Mouse (Mus musculus): ENCODE measurements around the gene Eya2. TPM values are rescaled to one million over a fixed set of nuclear protein-coding genes. Genes with fewer than 3 reads are reported as not detected.
A peak's percentile ranks its signal among the peaks of the same experiment; 100 is the strongest.
"Not testable (repeated sequence)": the region's sequence is repeated elsewhere in the genome, so short reads cannot be mapped to it uniquely, and the experiment has no call there.

Eya2 gene
- polyA plus RNA-seq, 1 experiment from 2014 or later = 28.1 TPM

- peaks cover 13% of the 10 kb centered on the region; the same call in 1 of the 2 replicates for H3K4me1 ChIP-seq (replicated peaks)
- H3K4me3 ChIP-seq = no peak overlapping the region
- WGBS = 30% methylated on average over 6 of the region's 6 CpGs
- no peaks in the 10 kb centered on the region for H3K9me3 ChIP-seq
- H3K27ac ChIP-seq = peak overlapping the region; percentile 54
- H3K27me3 ChIP-seq (ENCODE audit: insufficient read depth, poor library complexity, severe bottlenecking) = no peaks in the 10 kb centered on the region
- H3K36me3 ChIP-seq = peaks cover 33% of the 10 kb centered on the region
- peak; percentile 79 for DNase-seq (ENCODE audit: low spot score)
Observed at GRCm38 (mm10) chr2:165778927-165779326, 184.1 kb downstream of the Eya2 start.

DNA sequence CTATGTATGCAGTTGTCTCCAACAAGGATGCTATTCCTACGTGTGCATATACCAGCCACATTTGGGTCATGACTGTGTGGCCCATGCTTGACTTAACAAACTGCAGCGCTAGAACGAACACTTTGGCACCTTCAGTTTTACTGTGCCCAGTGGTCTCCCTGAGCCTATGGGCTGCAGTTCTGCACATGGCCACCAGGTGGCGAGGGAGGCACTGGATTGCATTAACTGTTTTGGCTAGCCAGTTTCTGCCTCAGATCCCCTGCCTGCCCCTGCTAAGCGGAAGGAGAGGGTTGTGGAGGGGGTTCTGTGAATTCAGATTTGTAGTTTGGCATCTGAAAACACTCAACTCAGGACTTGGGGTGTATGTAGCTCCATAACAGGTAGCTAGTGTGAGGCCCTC, 187.5 kb downstream of the Eya2 start:
- peaks cover 13% of the 10 kb centered on the region; the same call in 1 of the 2 replicates for H3K4me1 ChIP-seq (replicated peaks)
- H3K4me3 ChIP-seq = no peak overlapping the region
- 42% methylated on average over 5 of the region's 5 CpGs for WGBS
- H3K9me3 ChIP-seq = no peaks in the 10 kb centered on the region
- no peak overlapping the region for H3K27ac ChIP-seq
- no peaks in the 10 kb centered on the region for H3K27me3 ChIP-seq (ENCODE audit: insufficient read depth, poor library complexity, severe bottlenecking)
- peak; percentile 85 for DNase-seq (ENCODE audit: low spot score)
- H3K36me3 ChIP-seq = peaks cover 59% of the 10 kb centered on the region

DNA sequence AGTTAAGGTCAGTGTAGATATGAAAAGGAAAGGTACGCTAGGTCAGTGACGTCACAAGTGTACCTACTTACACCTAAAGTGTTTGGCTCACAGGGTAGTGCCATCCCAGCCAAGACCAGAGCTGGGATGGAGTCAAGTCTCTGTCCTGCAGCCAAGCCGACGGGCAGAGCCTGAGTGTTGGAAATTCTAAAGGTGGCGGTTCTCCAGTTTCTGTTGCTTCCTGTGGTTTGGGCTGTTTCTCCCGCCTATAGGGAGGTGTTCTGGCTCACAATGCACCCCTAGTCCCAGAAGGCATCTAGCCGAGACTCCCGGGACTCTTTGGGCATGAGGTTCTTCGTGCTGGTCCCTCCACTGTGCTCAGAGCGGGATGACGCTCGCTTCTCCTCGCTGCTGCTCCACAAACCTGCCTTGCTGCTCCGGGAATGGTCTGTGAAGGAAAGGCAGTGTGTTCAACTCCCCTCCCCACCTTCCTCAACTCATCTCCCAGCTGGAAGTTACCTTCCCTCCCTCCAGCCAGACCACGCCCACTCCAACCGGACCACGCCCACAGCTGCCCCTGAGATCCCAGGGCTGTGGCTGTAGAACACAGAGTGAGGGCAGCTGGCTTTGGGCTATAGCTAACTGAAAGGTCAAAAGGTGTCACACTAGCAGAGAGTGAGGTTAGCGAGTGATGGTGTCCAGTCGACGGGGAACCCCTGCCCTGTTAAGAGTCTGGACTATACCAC, 190.6 kb downstream of the Eya2 start:
- H3K27ac ChIP-seq = no peak overlapping the region
- WGBS = 87% methylated on average over 20 of the region's 20 CpGs
- peaks cover 91% of the 10 kb centered on the region for H3K36me3 ChIP-seq
- no peak overlapping the region for H3K4me3 ChIP-seq
- no peaks in the 10 kb centered on the region for H3K9me3 ChIP-seq
- H3K4me1 ChIP-seq (replicated peaks) = peaks cover 11% of the 10 kb centered on the region
- no peak for DNase-seq (ENCODE audit: low spot score)
- no peaks in the 10 kb centered on the region for H3K27me3 ChIP-seq (ENCODE audit: insufficient read depth, poor library complexity, severe bottlenecking)

DNA sequence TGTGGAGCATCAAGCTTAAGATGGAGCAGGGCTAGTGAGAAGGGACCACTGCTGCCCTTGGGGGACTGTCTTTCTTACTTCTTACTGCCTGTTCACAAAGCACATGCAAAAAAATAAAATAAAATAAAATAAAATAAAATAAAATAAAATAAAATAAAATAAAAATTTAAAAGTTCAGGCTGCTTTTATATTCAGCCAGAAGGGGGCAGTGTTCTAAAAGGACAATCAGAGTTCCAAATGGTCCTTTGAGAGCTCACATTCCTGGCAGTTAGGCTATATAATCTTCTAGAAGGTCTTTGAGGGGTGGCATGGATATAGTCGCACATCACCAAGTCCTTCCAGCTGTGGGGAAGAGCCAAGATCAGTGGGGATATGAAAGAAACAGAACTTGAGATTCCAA, 191.6 kb downstream of the Eya2 start:
- Histone ChIP-seq H3K4me1 (replicated peaks) (peaks cover 21% of the 10 kb centered on the region), H3K27me3 (ENCODE audit: insufficient read depth, poor library complexity, severe bottlenecking) (no peaks in the 10 kb centered on the region), H3K4me3 (no peak overlapping the region), H3K27ac (no peak overlapping the region), H3K9me3 (no peaks in the 10 kb centered on the region), H3K36me3 (peaks cover 98% of the 10 kb centered on the region)
- WGBS = 71% methylated on average over 1 of the region's 1 CpGs
- no peak for DNase-seq (ENCODE audit: low spot score)

- Histone ChIP-seq H3K9me3 (no peaks in the 10 kb centered on the region), H3K27me3 (ENCODE audit: insufficient read depth, poor library complexity, severe bottlenecking) (no peaks in the 10 kb centered on the region), H3K27ac (no peak overlapping the region), H3K36me3 (peaks cover 98% of the 10 kb centered on the region), H3K4me1 (replicated peaks) (peaks cover 18% of the 10 kb centered on the region), H3K4me3 (no peak overlapping the region)
- no peak for DNase-seq (ENCODE audit: low spot score)
- WGBS = 75% methylated on average over 11 of the region's 11 CpGs
Observed at GRCm38 (mm10) chr2:165788005-165788404, 193.2 kb downstream of the Eya2 start.

DNA sequence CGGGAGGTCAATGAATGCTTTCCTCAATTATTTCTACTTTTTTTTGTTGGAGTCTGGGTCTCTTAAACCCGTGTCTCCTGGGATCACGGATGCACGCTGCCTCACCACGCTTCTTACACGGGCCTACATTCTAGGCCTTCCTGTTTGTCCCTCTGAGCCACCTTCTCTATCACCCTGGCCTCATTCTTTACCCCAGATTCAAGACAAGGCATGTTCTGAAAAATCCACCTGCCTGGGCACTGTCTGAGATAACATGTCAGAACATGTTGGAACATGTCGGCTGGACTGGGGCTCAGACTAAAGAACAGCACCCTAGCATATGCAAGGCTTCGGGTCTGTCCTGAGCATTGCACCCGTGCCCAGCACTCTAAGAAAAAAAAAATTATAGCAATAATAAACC, 194.0 kb downstream of the Eya2 start:
- no peak overlapping the region for H3K27ac ChIP-seq
- 97% methylated on average over 9 of the region's 9 CpGs for WGBS
- no peaks in the 10 kb centered on the region for H3K27me3 ChIP-seq (ENCODE audit: insufficient read depth, poor library complexity, severe bottlenecking)
- peaks cover 18% of the 10 kb centered on the region for H3K4me1 ChIP-seq (replicated peaks)
- no peak overlapping the region for H3K4me3 ChIP-seq
- peaks cover 98% of the 10 kb centered on the region for H3K36me3 ChIP-seq
- no peaks in the 10 kb centered on the region for H3K9me3 ChIP-seq
- no peak for DNase-seq (ENCODE audit: low spot score)

- WGBS = 95% methylated on average over 3 of the region's 3 CpGs
- peaks cover 98% of the 10 kb centered on the region for H3K36me3 ChIP-seq
- DNase-seq (ENCODE audit: low spot score) = no peak
- no peak overlapping the region for H3K4me3 ChIP-seq
- H3K4me1 ChIP-seq (replicated peaks) = peaks cover 18% of the 10 kb centered on the region
- no peak overlapping the region for H3K27ac ChIP-seq
- H3K9me3 ChIP-seq = no peaks in the 10 kb centered on the region
- H3K27me3 ChIP-seq (ENCODE audit: insufficient read depth, poor library complexity, severe bottlenecking) = no peaks in the 10 kb centered on the region
Observed at GRCm38 (mm10) chr2:165789667-165790066, 194.8 kb downstream of the Eya2 start.

DNA sequence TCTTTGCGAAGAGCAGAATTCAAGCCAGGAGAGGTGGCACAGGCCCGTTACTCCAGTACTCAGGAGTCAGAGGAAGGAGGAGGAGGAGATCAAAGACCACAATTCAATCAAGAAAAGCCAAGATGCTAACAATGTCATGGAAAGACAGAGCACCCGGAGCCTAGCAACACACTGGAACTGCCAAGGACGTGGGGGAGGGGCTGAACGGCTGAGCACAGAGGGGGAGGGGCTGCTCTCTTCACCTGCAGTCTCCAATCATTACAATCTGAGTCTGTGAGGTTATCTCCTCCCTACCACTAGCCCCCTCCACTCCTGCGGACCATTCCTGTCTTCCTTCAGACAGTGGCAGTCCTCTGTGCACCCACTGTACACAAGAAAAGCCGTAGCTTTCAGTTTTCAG, 196.2 kb downstream of the Eya2 start:
- Histone ChIP-seq H3K4me1 (replicated peaks) (peaks cover 18% of the 10 kb centered on the region), H3K27me3 (ENCODE audit: insufficient read depth, poor library complexity, severe bottlenecking) (no peaks in the 10 kb centered on the region), H3K4me3 (no peak overlapping the region), H3K36me3 (peaks cover 96% of the 10 kb centered on the region), H3K9me3 (no peaks in the 10 kb centered on the region), H3K27ac (peak overlapping the region; percentile 17; the same call in 1 of the 2 replicates)
- 67% methylated on average over 7 of the region's 7 CpGs for WGBS
- no peak for DNase-seq (ENCODE audit: low spot score)

DNA sequence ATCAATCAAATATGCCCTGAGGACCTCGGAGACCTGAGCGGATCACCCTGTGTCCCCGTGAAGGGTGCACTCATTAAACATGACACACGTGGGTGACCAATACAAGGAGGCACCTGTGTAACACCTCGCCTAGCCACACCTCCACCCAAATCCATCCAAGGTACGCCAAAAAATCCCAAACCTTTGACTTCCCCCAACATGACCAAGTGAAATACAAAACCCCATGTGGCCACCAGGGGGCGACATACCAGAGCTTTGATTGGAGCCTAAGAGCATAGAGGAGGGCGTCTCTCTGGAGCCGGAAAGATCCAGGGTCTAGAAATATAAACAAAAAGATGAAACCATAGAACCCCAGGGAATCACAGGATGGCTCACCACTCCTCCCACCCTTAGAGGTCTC, 196.8 kb downstream of the Eya2 start:
- H3K36me3 ChIP-seq = peaks cover 98% of the 10 kb centered on the region
- H3K9me3 ChIP-seq = no peaks in the 10 kb centered on the region
- peaks cover 18% of the 10 kb centered on the region for H3K4me1 ChIP-seq (replicated peaks)
- H3K4me3 ChIP-seq = no peak overlapping the region
- 73% methylated on average over 9 of the region's 9 CpGs for WGBS
- no peaks in the 10 kb centered on the region for H3K27me3 ChIP-seq (ENCODE audit: insufficient read depth, poor library complexity, severe bottlenecking)
- peak overlapping the region; percentile 17 for H3K27ac ChIP-seq
- peak; percentile 61 for DNase-seq (ENCODE audit: low spot score)

DNA sequence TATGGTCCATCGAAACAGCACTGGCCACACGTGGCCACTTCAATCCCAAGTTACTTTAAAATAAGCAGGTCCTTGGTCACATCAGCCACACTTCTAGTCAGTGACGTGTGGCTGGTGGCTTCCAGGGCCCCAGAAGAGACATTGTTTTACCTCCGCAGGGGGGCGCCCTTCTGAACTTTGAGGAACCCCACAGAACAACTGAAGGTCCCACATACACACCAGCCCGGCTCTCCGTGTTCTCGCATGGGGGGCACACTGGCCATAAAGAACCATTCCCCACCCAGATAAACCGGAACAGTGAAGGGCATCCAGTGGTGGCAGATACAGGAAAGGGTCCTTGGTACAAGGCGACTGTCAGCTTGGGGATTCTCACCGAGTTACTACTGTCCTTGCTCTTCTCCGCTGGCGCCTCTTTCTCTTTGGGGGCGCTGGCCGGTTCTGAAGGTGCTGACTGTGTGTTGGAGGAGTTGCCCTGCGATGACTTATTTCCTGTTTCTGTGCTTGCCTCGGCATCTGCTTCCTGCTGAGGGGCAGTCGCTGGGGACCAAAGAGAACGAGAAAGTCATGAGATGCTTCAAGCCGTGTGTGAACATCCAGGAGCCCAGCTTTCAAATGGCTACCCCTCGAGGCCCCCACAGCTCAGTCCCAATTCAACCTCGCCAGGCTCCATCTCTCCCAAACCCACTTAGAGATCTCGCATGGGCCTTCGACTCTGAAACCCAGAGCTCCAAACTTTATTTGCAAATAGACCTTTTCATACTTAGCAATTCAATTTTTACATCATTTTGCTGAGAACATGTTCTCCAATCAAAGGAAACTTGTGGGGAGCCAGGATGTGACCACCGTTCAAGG, 197.8 kb downstream of the Eya2 start:
- Histone ChIP-seq H3K4me3 (no peak overlapping the region), H3K27me3 (ENCODE audit: insufficient read depth, poor library complexity, severe bottlenecking) (no peaks in the 10 kb centered on the region), H3K36me3 (peaks cover 98% of the 10 kb centered on the region), H3K9me3 (no peaks in the 10 kb centered on the region), H3K27ac (no peak overlapping the region), H3K4me1 (replicated peaks) (peaks cover 18% of the 10 kb centered on the region)
- 89% methylated on average over 25 of the region's 25 CpGs for WGBS
- DNase-seq (ENCODE audit: low spot score) = no peak

GRCm38 (mm10) chr2:165793283-165793638, 198.4 kb downstream of the Eya2 start:
- no peak for DNase-seq (ENCODE audit: low spot score)
- H3K4me1 ChIP-seq (replicated peaks) = peaks cover 17% of the 10 kb centered on the region
- WGBS = 84% methylated on average over 3 of the region's 3 CpGs
- H3K27me3 ChIP-seq (ENCODE audit: insufficient read depth, poor library complexity, severe bottlenecking) = no peaks in the 10 kb centered on the region
- peaks cover 98% of the 10 kb centered on the region for H3K36me3 ChIP-seq
- H3K4me3 ChIP-seq = no peak overlapping the region
- H3K27ac ChIP-seq = no peak overlapping the region
- no peaks in the 10 kb centered on the region for H3K9me3 ChIP-seq

DNA sequence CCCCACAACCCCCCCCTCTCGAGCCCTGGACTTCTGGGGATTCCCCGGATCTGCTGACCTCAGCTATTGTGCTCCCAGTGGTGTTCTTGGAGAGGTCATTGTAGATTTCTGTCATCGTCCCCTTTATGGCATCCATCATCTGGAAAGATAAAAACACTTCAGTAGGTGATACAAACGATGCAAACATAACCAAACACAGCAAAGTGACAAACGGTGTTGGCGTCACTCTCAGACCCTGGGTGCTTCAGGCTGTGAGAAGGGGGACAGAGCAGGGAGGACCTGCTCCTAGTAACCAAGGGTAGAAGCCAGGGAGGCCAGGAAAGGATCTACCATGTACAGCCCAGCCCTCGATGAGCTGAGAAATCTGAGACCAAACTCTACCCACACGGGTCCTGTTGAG, 203.0 kb downstream of the Eya2 start:
- no peak for DNase-seq (ENCODE audit: low spot score)
- no peaks in the 10 kb centered on the region for H3K27me3 ChIP-seq (ENCODE audit: insufficient read depth, poor library complexity, severe bottlenecking)
- no peak overlapping the region for H3K4me3 ChIP-seq
- WGBS = 70% methylated on average over 8 of the region's 8 CpGs
- 0 out of 2 replicates have a peak, but pooled peaks cover 2% of the 10 kb centered on the region for H3K4me1 ChIP-seq (replicated peaks)
- peaks cover 97% of the 10 kb centered on the region for H3K36me3 ChIP-seq
- H3K27ac ChIP-seq = 0 out of 2 replicates have a peak overlapping the region, but pooled peaks have one; percentile 35
- H3K9me3 ChIP-seq = no peaks in the 10 kb centered on the region

GRCm38 (mm10) chr2:165800174-165800573, 205.3 kb downstream of the Eya2 start:
- not testable (repeated sequence) for H3K27ac ChIP-seq; DNase-seq (ENCODE audit: low spot score); H3K4me1 ChIP-seq (replicated peaks); H3K27me3 ChIP-seq (ENCODE audit: insufficient read depth, poor library complexity, severe bottlenecking); H3K4me3 ChIP-seq; H3K9me3 ChIP-seq
- 91% methylated on average over 3 of the region's 3 CpGs for WGBS
- H3K36me3 ChIP-seq = peaks cover 98% of the 10 kb centered on the region
